Mouse (Mus musculus): Measurements from ENCODE around the gene Fam160b1. TPM values are rescaled to one million over a fixed set of nuclear protein-coding genes. Genes with fewer than 3 reads are reported as not detected.

The Fam160b1 gene
- total and polyA plus RNA-seq, 3 experiments, result 4.4 to 7.7 (median 4.8) TPM

DNA sequence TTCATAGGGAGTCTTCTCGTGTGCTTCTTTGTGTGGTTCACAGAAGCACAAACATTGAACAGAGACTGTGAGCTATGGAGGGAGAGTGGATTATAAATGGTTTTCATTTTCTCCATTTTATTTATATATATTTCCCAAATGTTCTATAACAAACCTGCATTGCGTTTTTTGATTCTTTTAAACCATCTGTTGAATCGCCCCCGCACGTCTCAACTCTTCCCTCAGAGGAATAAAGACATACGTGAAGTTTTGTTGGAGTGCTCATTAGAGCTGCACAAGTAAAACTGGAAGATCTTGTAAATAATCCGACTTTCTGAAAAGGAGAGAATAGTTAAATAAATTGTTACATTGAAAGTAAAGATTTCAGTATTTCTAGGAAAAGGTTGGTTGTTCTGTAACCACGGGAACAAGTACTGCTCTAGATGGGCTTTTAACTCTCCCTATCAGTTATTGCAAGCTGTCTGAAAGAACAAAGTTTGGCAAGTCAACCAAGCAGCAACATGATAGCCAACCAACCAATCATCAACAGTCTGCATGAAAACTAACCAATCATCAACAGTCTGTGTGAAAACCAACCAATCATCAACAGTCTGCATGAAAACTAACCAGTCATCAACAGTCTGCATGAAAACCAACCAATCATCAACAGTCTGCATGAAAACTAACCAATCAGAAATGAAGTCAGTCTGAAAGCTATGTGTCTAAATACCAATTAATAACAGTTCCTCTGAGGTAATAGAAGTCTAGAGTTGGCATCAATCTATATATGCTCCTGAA lies 54.7 kb downstream of the Fam160b1 start:
- TF ChIP-seq TBP (conservative IDR thresholded peaks at IDR 0.05; ENCODE audit: low read depth, low read length), result no peak
- in situ Hi-C loops (cut with MboI; ENCODE audit: low pct_ligation_motif_present, low pct_unique_long_range_greater_than_20kb, low sequenced_read_pairs) (loop anchor here (25.0 kb wide), 1 partner anchor 197 kb away; the partner anchor contains the start of gene Atrnl1), dilution Hi-C loops (cut with MboI; ENCODE audit: extremely low pct_ligation_motif_present, extremely low pct_unique_long_range_greater_than_20kb, low sequenced_read_pairs) (no loop called here)
- DNase-seq (ENCODE audit: extremely low read depth), result no peak
- H3K9me3 ChIP-seq (replicated peaks; ENCODE audit: low read length), result no peaks in the 10 kb centered on the region
- no peak overlapping the region for H3K9ac ChIP-seq (ENCODE audit: insufficient read depth, low read depth)
- no peaks in the 10 kb centered on the region for H3K36me3 ChIP-seq (replicated peaks in 1 of 2; ENCODE audit: control insufficient read depth in 1 of 2, insufficient read depth in 1 of 2, low read length in 1 of 2)
- no peaks in the 10 kb centered on the region for H3K27me3 ChIP-seq (replicated peaks)
- H3K27ac ChIP-seq (ENCODE audit: insufficient read depth, low read depth), result no peak overlapping the region
- H3K4me3 ChIP-seq (replicated peaks in 1 of 3; ENCODE audit: low read depth in 2 of 3, low read length in 2 of 3, poor library complexity in 1 of 3), result no peak overlapping the region
- no peak overlapping the region for H3K4me2 ChIP-seq (ENCODE audit: insufficient read depth, low read depth, poor library complexity, severe bottlenecking)
- H3K4me1 ChIP-seq (ENCODE audit: control insufficient read depth in 1 of 2, insufficient read depth in 2 of 2), result peaks cover 0 to 7% of the 10 kb centered on the region in 2 experiments; a peak in 2 of 4 replicates
- no peaks in the 10 kb centered on the region for H3K79me2 ChIP-seq (replicated peaks; ENCODE audit: control insufficient read depth, extremely low read depth, insufficient read depth, poor library complexity, severe bottlenecking)

DNA sequence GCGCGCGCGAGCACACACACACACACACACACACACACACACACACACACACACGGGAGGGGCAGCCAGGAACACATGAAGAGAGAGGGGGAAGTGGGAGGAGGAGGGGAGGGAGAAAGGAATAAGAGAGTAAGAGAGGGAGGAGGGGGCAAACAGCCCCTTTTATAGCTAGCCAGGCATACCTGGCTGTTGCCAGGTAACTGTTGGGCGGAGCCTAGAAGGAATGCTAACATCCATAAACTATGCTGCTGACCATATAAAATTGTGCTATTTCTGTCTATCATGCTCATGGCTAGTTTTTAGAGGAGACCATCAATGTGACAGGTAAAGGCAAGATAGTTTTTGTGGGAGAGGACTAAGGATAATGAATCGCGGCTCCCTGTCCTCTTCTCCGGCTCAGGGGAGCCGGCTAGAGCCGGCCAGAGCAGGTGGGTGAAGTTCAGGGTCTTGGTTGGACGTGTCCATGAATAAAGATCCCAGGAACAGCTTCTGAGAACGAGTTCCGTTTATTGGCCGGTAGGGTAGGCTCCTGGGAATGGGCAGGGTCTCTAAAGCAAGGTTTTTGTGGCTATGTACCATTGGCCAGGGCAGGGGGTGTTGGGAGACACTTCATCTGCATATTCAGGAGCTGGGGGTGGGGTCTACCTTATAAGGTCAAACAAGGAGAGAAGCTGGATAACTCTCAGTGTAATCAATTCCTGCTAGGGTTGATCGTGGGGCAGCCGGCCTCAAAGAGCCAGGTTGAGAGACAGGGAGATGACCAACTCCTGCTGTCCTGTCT lies 57.5 kb downstream of the Fam160b1 start:
- peaks cover 1% of the 10 kb centered on the region for H3K27me3 ChIP-seq (replicated peaks)
- no peak for DNase-seq (ENCODE audit: extremely low read depth)
- H3K79me2 ChIP-seq (replicated peaks; ENCODE audit: control insufficient read depth, extremely low read depth, insufficient read depth, poor library complexity, severe bottlenecking), result no peaks in the 10 kb centered on the region
- in situ Hi-C loops (cut with MboI; ENCODE audit: low pct_ligation_motif_present, low pct_unique_long_range_greater_than_20kb, low sequenced_read_pairs) (loop anchor here (25.0 kb wide), 1 partner anchor 194 kb away; the partner anchor contains the start of gene Atrnl1), dilution Hi-C loops (cut with MboI; ENCODE audit: extremely low pct_ligation_motif_present, extremely low pct_unique_long_range_greater_than_20kb, low sequenced_read_pairs) (no loop called here)
- no peak for TF ChIP-seq MAFK (IDR thresholded peaks at IDR 0.05; ENCODE audit: insufficient replicate concordance, low read length)
- TF ChIP-seq RCOR1 (conservative IDR thresholded peaks at IDR 0.05; ENCODE audit: low read depth, low read length), result no peak
- H3K4me2 ChIP-seq (ENCODE audit: insufficient read depth, low read depth, poor library complexity, severe bottlenecking), result no peak overlapping the region; the same call in 1 of the 2 replicates
- H3K36me3 ChIP-seq (replicated peaks in 1 of 2; ENCODE audit: control insufficient read depth in 1 of 2, insufficient read depth in 1 of 2, low read length in 1 of 2), result no peaks in the 10 kb centered on the region
- no peak overlapping the region for H3K4me3 ChIP-seq (replicated peaks in 1 of 3; ENCODE audit: low read depth in 2 of 3, low read length in 2 of 3, poor library complexity in 1 of 3)
- H3K9ac ChIP-seq (ENCODE audit: insufficient read depth, low read depth), result no peak overlapping the region
- no peaks in the 10 kb centered on the region for H3K9me3 ChIP-seq (replicated peaks; ENCODE audit: low read length)
- no peak overlapping the region for H3K27ac ChIP-seq (ENCODE audit: insufficient read depth, low read depth)
- H3K4me1 ChIP-seq (ENCODE audit: control insufficient read depth in 1 of 2, insufficient read depth in 2 of 2), result peaks cover 0 to 4% of the 10 kb centered on the region in 2 experiments; a peak in 2 of 4 replicates

DNA sequence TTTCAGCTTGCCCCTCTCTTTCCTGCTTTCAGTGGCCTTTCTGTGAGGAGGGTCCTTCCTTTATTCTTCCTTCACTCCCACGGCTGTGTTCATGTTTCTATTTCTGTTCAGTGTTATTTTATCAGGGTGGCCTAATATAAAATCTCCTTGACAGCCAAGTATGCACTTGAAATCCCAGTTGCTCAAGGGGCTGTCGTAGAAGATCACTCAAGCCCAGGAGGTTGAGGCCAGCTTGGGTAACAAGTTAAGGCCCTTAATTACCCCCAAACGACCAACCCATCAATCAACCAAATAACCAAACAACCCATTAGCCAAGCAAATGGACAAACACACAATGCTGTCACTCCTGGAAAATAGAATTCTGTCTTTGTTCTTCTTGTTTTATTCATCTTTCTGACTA lies 62.9 kb downstream of the Fam160b1 start:
- in situ Hi-C loops (cut with MboI; ENCODE audit: low pct_ligation_motif_present, low pct_unique_long_range_greater_than_20kb, low sequenced_read_pairs) (loop anchor here (25.0 kb wide), 1 partner anchor 189 kb away; the partner anchor contains the start of gene Atrnl1), dilution Hi-C loops (cut with MboI; ENCODE audit: extremely low pct_ligation_motif_present, extremely low pct_unique_long_range_greater_than_20kb, low sequenced_read_pairs) (no loop called here)
- peaks cover 0 to 3% of the 10 kb centered on the region in 2 experiments; a peak in 1 of 4 replicates for H3K4me1 ChIP-seq (ENCODE audit: control insufficient read depth in 1 of 2, insufficient read depth in 2 of 2)
- no peak for TF ChIP-seq MAX (IDR thresholded peaks at IDR 0.05; ENCODE audit: low read length)
- H3K27ac ChIP-seq (ENCODE audit: insufficient read depth, low read depth), result no peak overlapping the region
- peaks cover 1% of the 10 kb centered on the region for H3K27me3 ChIP-seq (replicated peaks)
- no peaks in the 10 kb centered on the region for H3K36me3 ChIP-seq (replicated peaks in 1 of 2; ENCODE audit: control insufficient read depth in 1 of 2, insufficient read depth in 1 of 2, low read length in 1 of 2)
- no peak for DNase-seq (ENCODE audit: extremely low read depth)
- H3K9ac ChIP-seq (ENCODE audit: insufficient read depth, low read depth), result no peak overlapping the region
- H3K4me3 ChIP-seq (replicated peaks in 1 of 3; ENCODE audit: low read depth in 2 of 3, low read length in 2 of 3, poor library complexity in 1 of 3), result no peak overlapping the region
- H3K4me2 ChIP-seq (ENCODE audit: insufficient read depth, low read depth, poor library complexity, severe bottlenecking), result no peak overlapping the region
- H3K79me2 ChIP-seq (replicated peaks; ENCODE audit: control insufficient read depth, extremely low read depth, insufficient read depth, poor library complexity, severe bottlenecking), result no peaks in the 10 kb centered on the region
- no peaks in the 10 kb centered on the region for H3K9me3 ChIP-seq (replicated peaks; ENCODE audit: low read length)
